Mouse (Mus musculus): ENCODE results near the gene Wnt3.
A peak's percentile ranks its signal among the peaks of the same experiment; 100 is the strongest.
"Not testable (repeated sequence)": the region's sequence is repeated elsewhere in the genome, so short reads cannot be mapped to it uniquely, and the experiment has no call there.

Wnt3 gene

GRCm38 (mm10) chr11:103773387-103774227 is at the start of gene Wnt3:
Gene Wnt3 (plus strand): TSS chr11:103774150.
- peak; percentile 57 to 58 for DNase-seq

GRCm38 (mm10) chr11:103724331-103724771 is 49.6 kb upstream of the Wnt3 start:
- peak; percentile 47 to 54 for DNase-seq

GRCm38 (mm10) chr11:103729282-103729985 is 44.5 kb upstream of the Wnt3 start:
- no peak for DNase-seq

GRCm38 (mm10) chr11:103731594-103731993 is 42.4 kb upstream of the Wnt3 start:
- DNase-seq: peak; percentile 39 to 55

- no peak for DNase-seq
Measured at GRCm38 (mm10) chr11:103732306-103732705, 41.6 kb upstream of the Wnt3 start.

- DNase-seq: no peak
Measured at GRCm38 (mm10) chr11:103733069-103733468, 40.9 kb upstream of the Wnt3 start.

- DNase-seq: peak; percentile 41 to 60
Measured at GRCm38 (mm10) chr11:103733961-103734360, 40.0 kb upstream of the Wnt3 start.

GRCm38 (mm10) chr11:103734411-103735045 is 39.4 kb upstream of the Wnt3 start:
- DNase-seq: peak; percentile 46 to 51

GRCm38 (mm10) chr11:103735046-103735781 is 38.7 kb upstream of the Wnt3 start:
- DNase-seq: peak; percentile 68 to 69

- peak; percentile 56 to 62 for DNase-seq
Measured at GRCm38 (mm10) chr11:103749306-103750089, 24.5 kb upstream of the Wnt3 start, which contains the start of gene Wnt9b. Gene Wnt9b (minus strand): TSS chr11:103749821.

- DNase-seq: no peak
Measured at GRCm38 (mm10) chr11:103750612-103751011, 23.3 kb upstream of the Wnt3 start.

GRCm38 (mm10) chr11:103758054-103758453 is 15.9 kb upstream of the Wnt3 start:
- DNase-seq: peak; percentile 40 to 67

- peak; percentile 91 to 93 for DNase-seq
Measured at GRCm38 (mm10) chr11:103758706-103759105, 15.2 kb upstream of the Wnt3 start.

- no peak for DNase-seq
Measured at GRCm38 (mm10) chr11:103760101-103760500, 13.8 kb upstream of the Wnt3 start.

GRCm38 (mm10) chr11:103760891-103761290 is 13.1 kb upstream of the Wnt3 start:
- not testable (repeated sequence) for DNase-seq

- peak; percentile 74 to 85 for DNase-seq
Measured at GRCm38 (mm10) chr11:103763410-103764163, 10.4 kb upstream of the Wnt3 start.

GRCm38 (mm10) chr11:103764601-103765000 is 9.3 kb upstream of the Wnt3 start:
- DNase-seq: no peak

- no peak for DNase-seq
Measured at GRCm38 (mm10) chr11:103765556-103766011, 8.4 kb upstream of the Wnt3 start.

- no peak for DNase-seq
Measured at GRCm38 (mm10) chr11:103771160-103771817, 2.7 kb upstream of the Wnt3 start.
